Mouse (Mus musculus) heart, postnatal 0 days (tissue): ENCODE measurements at regions not wholly inside any gene's neighbourhood (a gene's known extent, or its start where the extent isn't known, plus 50 kb on each side); places are given as distances from the start of the nearest gene placed in this dataset.

Source experiments
- ATAC-seq: fragments of 200-750 bp; cut with Nextera tagmentation; 2 replicates; pipeline ENCODE4 v1.8.0; 2017; ENCODE audit warnings: low read depth, moderate number of reproducible peaks, moderate library complexity; ENCODE audit not compliant: insufficient read depth
- DNase-seq: peaks from one replicate; pipeline ENCODE4 v3.0.0-alpha.2; 2016; ENCODE audit warnings: low spot score
- H3K27ac ChIP-seq: fragments of 300-500 bp; sonication (generic); 2 replicates; pipeline ENCODE4 v1.5.1; 2014; ENCODE audit warnings: low read depth, mild to moderate bottlenecking
- H3K27me3 ChIP-seq: fragments of 300-500 bp; sonication (generic); 2 replicates; pipeline ENCODE4 v1.6.1; 2014; ENCODE audit warnings: low read length, mixed read lengths; ENCODE audit not compliant: control insufficient read depth, insufficient read depth
- H3K36me3 ChIP-seq: fragments of 300-500 bp; sonication (generic); replicated peaks from 2 replicates; pipeline ENCODE4 v1.6.1; 2014; ENCODE audit warnings: low read length, mixed read lengths; ENCODE audit not compliant: control insufficient read depth, insufficient read depth
- H3K4me1 ChIP-seq: fragments of 300-500 bp; sonication (generic); 2 replicates; pipeline ENCODE4 v1.6.1; 2014; ENCODE audit warnings: antibody characterized with exemption; ENCODE audit not compliant: control insufficient read depth, insufficient read depth
- H3K4me2 ChIP-seq: fragments of 300-500 bp; sonication (generic); 2 replicates; pipeline ENCODE4 v1.6.1; 2014; ENCODE audit warnings: low read depth, mild to moderate bottlenecking, low read length, moderate library complexity
- H3K4me3 ChIP-seq: fragments of 300-500 bp; sonication (generic); 2 replicates; pipeline ENCODE4 v1.5.1; 2014; ENCODE audit warnings: low read depth, low read length
- H3K9ac ChIP-seq: fragments of 300-500 bp; sonication (generic); replicated peaks from 2 replicates; pipeline ENCODE4 v1.6.1; 2014; ENCODE audit warnings: low read depth, low read length, mixed read lengths
- H3K9me3 ChIP-seq: fragments of 300-500 bp; sonication (generic); replicated peaks from 2 replicates; pipeline ENCODE4 v1.6.1; 2016; ENCODE audit warnings: low read length; ENCODE audit not compliant: control insufficient read depth
- CTCF ChIP-seq: IDR thresholded peaks from 2 replicates; pipeline ENCODE4 v1.5.1; 2016; ENCODE audit warnings: antibody characterized with exemption, control low read depth, low read depth
- EP300 ChIP-seq: IDR thresholded peaks from 2 replicates; pipeline ENCODE4 v1.6.1; 2016; ENCODE audit warnings: antibody characterized with exemption, low read depth
- WGBS: fragments of 180-500 bp; shearing (Covaris S2); extraction: QIAGEN DNeasy Blood & Tissue Kit; methylation state at CpG from one replicate; pipeline ENCODE4 v1.1.7; 2014; 5-methylcytosine and 5-hydroxymethylcytosine counted together

- H3K4me2 ChIP-seq, result no peak overlapping the region
- H3K9me3 ChIP-seq, result no peaks in the 10 kb centered on the region
- 65% methylated on average over 6 of the region's 6 CpGs for WGBS
- no peak for ATAC-seq
- TF ChIP-seq EP300 (no peak), CTCF (no peak)
- H3K27ac ChIP-seq, result no peak overlapping the region
- no peak overlapping the region for H3K4me3 ChIP-seq
- H3K36me3 ChIP-seq, result no peaks in the 10 kb centered on the region
- H3K9ac ChIP-seq, result no peak overlapping the region
- no peaks in the 10 kb centered on the region for H3K4me1 ChIP-seq
- H3K27me3 ChIP-seq, result no peaks in the 10 kb centered on the region
- no peak for DNase-seq
Measured at GRCm38 (mm10) chr15:5355332-5355731, 111.3 kb upstream of the Ptger4 start.

DNA sequence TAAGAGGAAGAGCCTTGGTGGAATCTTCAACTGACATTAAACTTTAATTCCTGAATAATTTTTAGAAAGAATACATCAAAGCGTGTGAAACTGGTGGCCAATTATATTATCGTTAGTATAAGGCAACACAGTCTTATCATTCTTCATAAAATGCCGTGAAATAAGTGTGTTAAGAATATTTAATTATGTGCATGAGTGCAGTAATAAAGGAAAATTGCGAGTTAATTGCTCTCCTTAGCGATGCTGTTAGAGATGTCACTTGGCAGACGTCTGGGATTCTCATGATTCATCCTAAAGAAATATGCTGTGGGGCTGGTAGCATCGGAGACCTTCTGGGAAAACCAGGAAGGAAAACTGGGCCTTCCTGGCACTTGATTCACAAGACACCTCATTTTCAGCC lies 110.3 kb upstream of the Ptger4 start:
- ATAC-seq (no peak), DNase-seq (no peak)
- Histone ChIP-seq H3K9ac (no peak overlapping the region), H3K36me3 (no peaks in the 10 kb centered on the region), H3K4me2 (no peak overlapping the region), H3K4me3 (no peak overlapping the region), H3K27ac (no peak overlapping the region), H3K27me3 (no peaks in the 10 kb centered on the region), H3K4me1 (no peaks in the 10 kb centered on the region), H3K9me3 (no peaks in the 10 kb centered on the region)
- WGBS, result 74% methylated on average over 7 of the region's 7 CpGs
- no peak for TF ChIP-seq EP300

- Histone ChIP-seq H3K9me3 (no peaks in the 10 kb centered on the region), H3K4me3 (no peak overlapping the region), H3K4me1 (no peaks in the 10 kb centered on the region), H3K36me3 (no peaks in the 10 kb centered on the region), H3K27ac (no peak overlapping the region), H3K27me3 (no peaks in the 10 kb centered on the region), H3K4me2 (no peak overlapping the region), H3K9ac (no peak overlapping the region)
- ATAC-seq, result no peak
- TF ChIP-seq CTCF, result no peak
- 73% methylated on average over 4 of the region's 4 CpGs for WGBS
- DNase-seq, result no peak
Measured at GRCm38 (mm10) chr15:5348881-5349280, 104.9 kb upstream of the Ptger4 start.

- DNase-seq (no peak), ATAC-seq (no peak)
- Histone ChIP-seq H3K27ac (no peak overlapping the region), H3K9me3 (no peaks in the 10 kb centered on the region), H3K36me3 (no peaks in the 10 kb centered on the region), H3K4me2 (no peak overlapping the region), H3K4me3 (no peak overlapping the region), H3K4me1 (no peaks in the 10 kb centered on the region), H3K9ac (no peak overlapping the region), H3K27me3 (no peaks in the 10 kb centered on the region)
- WGBS, result 69% methylated on average over 5 of the region's 5 CpGs
- TF ChIP-seq CTCF, result no peak
- TF ChIP-seq EP300, result no peak
Measured at GRCm38 (mm10) chr15:5347674-5348073, 103.7 kb upstream of the Ptger4 start.

DNA sequence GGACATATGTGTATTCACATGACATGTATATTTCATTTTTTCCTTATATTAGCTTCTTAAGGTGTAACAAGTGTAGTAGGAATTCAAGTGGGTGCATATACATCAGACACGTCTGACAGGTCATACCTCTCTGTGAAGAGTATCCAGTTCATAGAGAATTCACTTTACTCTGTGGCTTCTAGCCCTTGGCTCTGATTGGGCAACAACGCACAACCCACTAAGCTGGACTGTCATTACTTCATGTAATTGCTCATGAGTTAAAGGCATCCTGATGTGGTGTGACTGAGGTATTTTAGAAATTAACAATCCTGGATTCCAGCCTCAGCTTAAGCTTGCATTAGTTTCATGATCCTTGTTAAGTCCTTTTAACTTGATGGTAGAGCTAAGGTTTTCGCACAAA lies 103.0 kb upstream of the Ptger4 start:
- 85% methylated on average over 3 of the region's 3 CpGs for WGBS
- Histone ChIP-seq H3K9me3 (no peaks in the 10 kb centered on the region), H3K4me1 (no peaks in the 10 kb centered on the region), H3K9ac (no peak overlapping the region), H3K36me3 (no peaks in the 10 kb centered on the region), H3K27me3 (no peaks in the 10 kb centered on the region), H3K4me3 (no peak overlapping the region), H3K4me2 (no peak overlapping the region), H3K27ac (no peak overlapping the region)
- ATAC-seq (no peak), DNase-seq (no peak)
- TF ChIP-seq EP300 (no peak), CTCF (no peak)

GRCm38 (mm10) chr15:5343794-5344193 lies 99.8 kb upstream of the Ptger4 start:
- Histone ChIP-seq H3K4me1 (no peaks in the 10 kb centered on the region), H3K4me2 (no peak overlapping the region), H3K4me3 (no peak overlapping the region), H3K27me3 (no peaks in the 10 kb centered on the region), H3K36me3 (no peaks in the 10 kb centered on the region), H3K27ac (no peak overlapping the region), H3K9ac (no peak overlapping the region), H3K9me3 (no peaks in the 10 kb centered on the region)
- no peak for TF ChIP-seq EP300
- TF ChIP-seq CTCF, result no peak
- 45% methylated on average over 6 of the region's 6 CpGs for WGBS
- peak; percentile 27; the same call in 1 of the 2 replicates for ATAC-seq
- DNase-seq, result peak; percentile 13
